Mouse (Mus musculus) kidney, postnatal 0 days (tissue): ENCODE results near the gene Gm13279. TPM values are rescaled to one million over a fixed set of nuclear protein-coding genes. Genes with fewer than 3 reads are reported as not detected.

Experiments
- ATAC-seq: fragments of 200-750 bp; cut with Nextera tagmentation; replicated peaks from 2 replicates; pipeline ENCODE4 v1.8.0; 2017; ENCODE audit warnings: low read depth, moderate number of reproducible peaks, moderate TSS enrichment, moderate library complexity; ENCODE audit not compliant: low FRiP score
- DNase-seq: peaks from one replicate; pipeline ENCODE4 v3.0.0-alpha.2; 2016; ENCODE audit warnings: low spot score
- H3K27ac ChIP-seq: fragments of 300-500 bp; sonication (generic); 2 replicates; pipeline ENCODE4 v1.5.1; 2014; ENCODE audit warnings: mild to moderate bottlenecking
- H3K27me3 ChIP-seq: fragments of 300-500 bp; sonication (generic); 2 replicates; pipeline ENCODE4 v1.6.1; 2014; ENCODE audit warnings: low read length, mixed read lengths; ENCODE audit not compliant: insufficient read depth
- H3K36me3 ChIP-seq: fragments of 300-500 bp; sonication (generic); 2 replicates; pipeline ENCODE4 v1.6.1; 2014; ENCODE audit warnings: low read length, mixed read lengths; ENCODE audit not compliant: insufficient read depth
- H3K4me1 ChIP-seq: fragments of 300-500 bp; sonication (generic); replicated peaks from 2 replicates; pipeline ENCODE4 v1.6.1; 2014; ENCODE audit warnings: antibody characterized with exemption, low read length, mixed read lengths; ENCODE audit not compliant: insufficient read depth
- H3K4me2 ChIP-seq: fragments of 300-500 bp; sonication (generic); 2 replicates; pipeline ENCODE4 v1.6.1; 2014; ENCODE audit warnings: mild to moderate bottlenecking, low read length, moderate library complexity, mixed read lengths
- H3K4me3 ChIP-seq: fragments of 300-500 bp; sonication (generic); replicated peaks from 2 replicates; pipeline ENCODE4 v1.5.1; 2014; ENCODE audit warnings: low read depth, low read length
- H3K9ac ChIP-seq: fragments of 300-500 bp; sonication (generic); 2 replicates; pipeline ENCODE4 v1.6.1; 2014; ENCODE audit warnings: low read depth, low read length
- H3K9me3 ChIP-seq: fragments of 300-500 bp; sonication (generic); replicated peaks from 2 replicates; pipeline ENCODE4 v1.6.1; 2016; ENCODE audit warnings: low read length, inconsistent platforms, mixed read lengths
- CTCF ChIP-seq: IDR thresholded peaks from 2 replicates; pipeline ENCODE4 v1.5.1; 2016; ENCODE audit warnings: antibody characterized with exemption, low read depth, mild to moderate bottlenecking, moderate library complexity
- WGBS: fragments of 180-500 bp; shearing (Covaris S2); extraction: QIAGEN DNeasy Blood & Tissue Kit; methylation state at CpG from one replicate; pipeline ENCODE4 v1.1.7; 2014; 5-methylcytosine and 5-hydroxymethylcytosine counted together
- polyA plus RNA-seq: library from polyadenylated mRNA; unstranded; fragments of >200 nt; fragmentation: Nextera tagmentation; extraction: Ambion mirVana; gene quantifications from 2 replicates; pipeline ENCODE4 v1.2.1, GENCODE M21; 2015

Gene Gm13279
- polyA plus RNA-seq, 1 experiment from 2014 or later = not detected

DNA sequence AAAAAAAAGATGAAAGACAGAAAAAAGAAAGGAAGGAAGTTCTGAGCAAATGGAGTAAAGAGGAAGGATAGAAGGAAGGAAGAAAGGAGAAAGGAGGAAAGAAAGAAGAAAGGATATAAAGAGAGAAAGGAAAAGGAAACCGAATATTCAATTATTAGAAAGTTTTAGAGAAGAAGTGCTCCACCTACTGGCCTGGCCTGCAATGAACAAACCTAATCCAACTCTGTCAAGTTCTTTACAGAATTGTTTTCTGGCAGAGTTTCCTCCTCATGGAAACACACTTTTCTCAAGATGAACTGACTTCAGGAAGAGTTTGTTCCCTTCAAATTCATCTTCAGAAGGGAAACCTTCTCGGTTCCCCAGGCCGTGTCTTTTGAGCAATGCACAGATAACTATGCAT is 41.6 kb downstream of the Gm13279 start:
- Histone ChIP-seq H3K27ac (no peak overlapping the region), H3K9ac (no peak overlapping the region), H3K27me3 (0 out of 2 replicates have a peak, but pooled peaks cover 3% of the 10 kb centered on the region), H3K4me1 (no peaks in the 10 kb centered on the region), H3K36me3 (no peaks in the 10 kb centered on the region), H3K4me2 (no peak overlapping the region), H3K4me3 (no peak overlapping the region), H3K9me3 (no peaks in the 10 kb centered on the region)
- peak; percentile 72 for TF ChIP-seq CTCF
- peak; percentile 38 for DNase-seq
- WGBS = 46% methylated on average over 3 of the region's 3 CpGs
- no peak for ATAC-seq

DNA sequence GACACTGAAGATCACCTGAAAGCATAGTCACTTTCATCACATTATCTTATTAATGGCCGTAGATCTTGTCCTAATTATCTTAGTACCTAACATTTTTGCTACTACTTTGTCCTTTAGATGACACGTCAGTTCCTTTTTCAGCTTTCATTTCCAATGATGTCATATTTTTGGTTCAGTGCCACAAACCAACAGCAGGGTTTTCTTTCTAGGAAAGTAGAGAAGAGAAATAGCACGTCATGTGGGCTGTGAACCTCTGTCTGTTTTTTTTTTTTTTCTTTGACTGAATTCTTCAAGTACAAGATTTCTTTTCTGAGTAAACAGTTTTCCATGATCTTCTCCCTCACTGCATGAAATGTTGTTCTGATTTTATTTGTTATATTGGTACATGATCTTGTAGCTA is 42.9 kb downstream of the Gm13279 start:
- no peak for TF ChIP-seq CTCF
- Histone ChIP-seq H3K4me3 (no peak overlapping the region), H3K4me1 (no peaks in the 10 kb centered on the region), H3K27ac (no peak overlapping the region), H3K27me3 (0 out of 2 replicates have a peak, but pooled peaks cover 3% of the 10 kb centered on the region), H3K9me3 (no peaks in the 10 kb centered on the region), H3K4me2 (no peak overlapping the region), H3K9ac (no peak overlapping the region), H3K36me3 (no peaks in the 10 kb centered on the region)
- 66% methylated on average over 3 of the region's 3 CpGs for WGBS
- DNase-seq (no peak), ATAC-seq (no peak)

DNA sequence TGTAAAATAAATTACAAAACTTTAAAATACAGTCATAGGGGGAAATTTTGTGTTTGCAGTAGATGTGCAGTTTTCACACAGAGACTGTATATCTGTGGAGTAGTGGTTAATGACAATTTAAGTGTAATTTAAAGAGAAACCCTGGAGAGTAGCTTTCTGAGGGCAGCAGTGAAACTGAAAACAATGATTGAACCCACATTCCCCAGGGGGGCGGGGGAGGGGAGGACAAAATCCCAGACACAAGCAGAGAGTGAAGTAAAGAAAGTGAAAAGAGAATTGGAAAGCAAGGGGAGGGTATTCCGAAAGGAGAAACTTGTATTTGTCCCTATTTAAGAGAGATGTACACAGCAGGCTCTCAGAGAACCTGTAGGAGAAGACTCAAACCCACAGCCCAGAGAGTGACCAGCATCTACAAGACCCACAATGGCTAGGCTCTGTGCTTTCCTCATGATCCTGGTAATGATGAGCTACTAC is 44.3 kb downstream of the Gm13279 start, which contains the start of gene Ifna4:
Gene Ifna4, plus strand, starts transcription at position 424 of the 474 bp plus-strand sequence.
- TF ChIP-seq CTCF = no peak
- no peak for ATAC-seq
- Histone ChIP-seq H3K9me3 (no peaks in the 10 kb centered on the region), H3K36me3 (no peaks in the 10 kb centered on the region), H3K4me2 (no peak within 1 kb of the TSS), H3K27me3 (0 out of 2 replicates have a peak, but pooled peaks cover 3% of the 10 kb centered on the region), H3K9ac (no peak within 1 kb of the TSS), H3K4me3 (no peak within 1 kb of the TSS), H3K27ac (no peak within 1 kb of the TSS), H3K4me1 (no peaks in the 10 kb centered on the region)
- DNase-seq = no peak
- 75% methylated on average over 2 of the region's 2 CpGs for WGBS

DNA sequence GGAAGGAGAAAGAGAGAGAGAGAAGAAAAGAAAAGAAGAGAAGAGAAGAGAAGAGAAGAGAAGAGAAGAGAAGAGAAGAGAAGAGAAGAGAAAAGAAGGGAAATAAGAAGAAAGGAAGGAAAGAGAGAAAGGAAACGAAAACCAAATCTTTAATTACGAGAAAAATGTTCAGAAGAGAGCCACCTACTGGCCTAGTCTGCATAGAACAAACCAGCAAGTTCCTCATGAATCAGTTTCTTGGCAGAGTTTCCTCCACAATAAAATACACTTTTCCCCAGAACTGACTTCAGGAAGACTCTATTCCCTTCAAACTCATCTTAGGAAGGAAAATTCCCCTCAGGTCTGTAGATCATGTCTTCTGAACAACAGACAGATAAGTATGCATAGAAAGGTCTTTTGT is 48.1 kb downstream of the Gm13279 start:
- H3K36me3 ChIP-seq = no peaks in the 10 kb centered on the region
- no peak overlapping the region for H3K27ac ChIP-seq
- H3K4me1 ChIP-seq = no peaks in the 10 kb centered on the region
- H3K9me3 ChIP-seq = no peaks in the 10 kb centered on the region
- H3K9ac ChIP-seq = no peak overlapping the region
- 60% methylated on average over 2 of the region's 2 CpGs for WGBS
- DNase-seq (no peak), ATAC-seq (no peak)
- no peak overlapping the region for H3K4me3 ChIP-seq
- TF ChIP-seq CTCF = peak; percentile 40
- H3K27me3 ChIP-seq = 0 out of 2 replicates have a peak, but pooled peaks cover 3% of the 10 kb centered on the region
- no peak overlapping the region for H3K4me2 ChIP-seq

Other genes starting within 250 kb of the Gm13279 start
- not detected in 2 replicates for gene Ifna15, start 239.2 kb upstream of the Gm13279 start, polyA plus RNA-seq
- gene Ifna14, start 225.6 kb upstream of the Gm13279 start, polyA plus RNA-seq = not detected in 2 replicates
- gene Ifna9, start 205.0 kb upstream of the Gm13279 start, polyA plus RNA-seq = not detected in 2 replicates
- gene Ifna12, start 194.0 kb upstream of the Gm13279 start, polyA plus RNA-seq = not detected in 2 replicates
- not detected in 2 replicates for gene C87499, start 163.0 kb upstream of the Gm13279 start, polyA plus RNA-seq
- not detected in 2 replicates for gene Ifna13, start 152.9 kb upstream of the Gm13279 start, polyA plus RNA-seq
- gene Ifna16, start 120.5 kb upstream of the Gm13279 start, polyA plus RNA-seq = not detected in 2 replicates
- gene Ifna2, start 113.5 kb upstream of the Gm13279 start, polyA plus RNA-seq = not detected in 2 replicates
- not detected in 2 replicates for gene Ifnab, start 106.0 kb upstream of the Gm13279 start, polyA plus RNA-seq
- 0.38 and 0.49 TPM in 2 replicates for gene Gm26566, start 75.6 kb upstream of the Gm13279 start, polyA plus RNA-seq
- gene Klhl9, start 74.9 kb upstream of the Gm13279 start, polyA plus RNA-seq = 84.2 and 86.5 TPM in 2 replicates
- gene Gm13271, start 42.5 kb upstream of the Gm13279 start, polyA plus RNA-seq = 0.29 TPM in 1 of 2 replicates, not detected in the other
- gene Gm13283, start 37.3 kb upstream of the Gm13279 start, polyA plus RNA-seq = 0.49 and 0.71 TPM in 2 replicates
- gene Gm13290, start 23.6 kb upstream of the Gm13279 start, polyA plus RNA-seq = 0.49 TPM in 1 of 2 replicates, not detected in the other
- not detected in 2 replicates for gene Gm13289, start 20.5 kb upstream of the Gm13279 start, polyA plus RNA-seq
- not detected in 2 replicates for gene Gm13272, start 17.5 kb upstream of the Gm13279 start, polyA plus RNA-seq
- gene Ifnz, start 15.3 kb upstream of the Gm13279 start, polyA plus RNA-seq = 0.14 and 0.46 TPM in 2 replicates
- gene Gm13276, start 11.7 kb upstream of the Gm13279 start, polyA plus RNA-seq = not detected in 2 replicates
- not detected in 2 replicates for gene Gm13277, start 8.8 kb upstream of the Gm13279 start, polyA plus RNA-seq
- not detected in 2 replicates for gene Gm13278, start 5.8 kb upstream of the Gm13279 start, polyA plus RNA-seq
- not detected in 2 replicates for gene Gm13275, start 2.9 kb upstream of the Gm13279 start, polyA plus RNA-seq
- gene Gm13285, start 2.3 kb downstream of the Gm13279 start, polyA plus RNA-seq = 1.3 TPM in 1 of 2 replicates, not detected in the other
- not detected in 2 replicates for gene Gm13287, start 5.9 kb downstream of the Gm13279 start, polyA plus RNA-seq
- 0.09 TPM in 1 of 2 replicates, not detected in the other for gene Gm13288, start 8.1 kb downstream of the Gm13279 start, polyA plus RNA-seq
- gene Ifna7, start 18.8 kb downstream of the Gm13279 start, polyA plus RNA-seq = not detected in 2 replicates
- not detected in 2 replicates for gene Ifna11, start 22.6 kb downstream of the Gm13279 start, polyA plus RNA-seq
- not detected in 2 replicates for gene Ifna6, start 30.0 kb downstream of the Gm13279 start, polyA plus RNA-seq
- not detected in 2 replicates for gene Ifna5, start 38.1 kb downstream of the Gm13279 start, polyA plus RNA-seq
- gene Ifna4, start 44.5 kb downstream of the Gm13279 start, polyA plus RNA-seq = not detected in 2 replicates
- not detected in 2 replicates for gene Ifna1, start 52.7 kb downstream of the Gm13279 start, polyA plus RNA-seq
- gene Ifne, start 82.8 kb downstream of the Gm13279 start, polyA plus RNA-seq = not detected in 2 replicates